Mouse (Mus musculus): Measurements from ENCODE around the gene Slc22a1.
"Not testable (repeated sequence)": the region's sequence is repeated elsewhere in the genome, so short reads cannot be mapped to it uniquely, and the experiment has no call there.

Gene Slc22a1

GRCm38 (mm10) chr17:12684928-12685624 lies 9.4 kb upstream of the Slc22a1 start:
- no peak for DNase-seq (ENCODE audit: low read depth)

GRCm38 (mm10) chr17:12684412-12684811 lies 8.8 kb upstream of the Slc22a1 start:
- DNase-seq (ENCODE audit: low read depth) = no peak

DNA sequence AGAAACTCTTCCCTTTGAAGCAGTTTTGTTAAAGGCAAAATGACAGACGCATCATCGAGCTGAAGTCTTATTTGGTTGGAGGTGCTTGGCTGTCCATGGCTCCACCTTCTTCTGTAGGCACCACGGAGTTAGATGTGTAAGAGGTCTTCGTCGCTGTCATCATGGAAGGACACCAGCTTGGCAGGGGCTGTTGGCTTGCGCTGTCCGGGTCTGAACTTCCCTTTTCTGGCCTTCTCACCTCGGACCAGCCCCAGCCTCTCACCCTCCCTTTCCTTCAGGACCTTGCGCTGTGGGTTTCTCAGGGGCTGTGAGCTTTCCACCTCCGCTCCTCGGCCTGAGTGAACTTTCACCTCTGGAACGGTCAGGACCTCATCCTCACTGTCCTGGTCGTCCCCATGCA lies 8.0 kb upstream of the Slc22a1 start:
- DNase-seq (ENCODE audit: low read depth) = no peak

- no peak for DNase-seq (ENCODE audit: low read depth)
These were observed 2.6 kb upstream of the Slc22a1 start for GRCm38 (mm10) chr17:12678261-12678660.

- no peak for DNase-seq (ENCODE audit: low read depth)
These were observed 1.5 kb upstream of the Slc22a1 start for GRCm38 (mm10) chr17:12677139-12677538.

GRCm38 (mm10) chr17:12674980-12675379 lies 649 bp downstream of the Slc22a1 start:
- DNase-seq (ENCODE audit: low read depth) = not testable (repeated sequence)

DNA sequence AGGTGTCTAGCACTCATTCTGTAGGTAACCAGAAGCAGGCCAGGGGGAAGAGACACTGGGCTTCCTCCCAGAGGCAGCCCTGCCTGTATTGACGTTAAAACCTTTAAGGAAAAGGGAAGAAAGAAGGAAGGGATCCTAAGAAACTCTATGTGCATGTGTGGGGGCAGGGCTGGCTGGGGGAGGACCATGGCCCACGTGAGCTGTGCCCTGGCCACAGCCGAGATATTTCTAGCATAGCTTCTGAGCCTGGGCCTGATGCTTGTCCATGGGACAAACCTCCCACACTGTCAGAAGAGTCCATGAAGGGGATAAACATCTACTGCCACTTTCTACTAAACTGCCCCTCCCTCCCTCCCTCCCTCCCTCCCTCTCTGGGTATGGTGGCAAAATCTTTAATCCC lies 1.8 kb downstream of the Slc22a1 start:
- DNase-seq (ENCODE audit: low read depth) = no peak

DNA sequence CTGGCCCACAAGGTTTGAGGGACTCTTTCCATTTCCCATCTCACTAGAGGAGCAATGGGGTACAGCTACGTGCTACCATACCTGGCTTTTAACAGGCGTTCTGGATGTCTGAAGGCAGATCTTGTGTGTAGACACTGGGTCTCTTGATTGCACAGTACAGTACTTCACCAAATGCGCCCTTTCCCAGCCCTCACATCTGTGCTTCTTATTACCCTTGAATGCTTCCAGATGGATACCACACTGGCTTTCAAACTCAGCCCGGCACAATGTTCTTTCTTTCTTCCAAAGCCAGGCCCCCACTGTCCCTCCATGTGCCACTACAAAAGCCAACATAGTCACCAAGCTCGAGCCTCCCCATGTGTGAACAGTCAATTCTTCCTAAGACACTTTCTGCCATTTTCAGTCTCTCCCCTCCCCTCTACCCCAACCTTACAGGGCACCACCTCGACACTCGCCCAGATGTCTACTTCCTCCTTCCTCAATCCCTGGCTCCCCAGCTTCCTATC lies 3.3 kb downstream of the Slc22a1 start:
- DNase-seq (ENCODE audit: low read depth) = no peak

GRCm38 (mm10) chr17:12671029-12671605 lies 4.5 kb downstream of the Slc22a1 start:
- DNase-seq (ENCODE audit: low read depth) = no peak

DNA sequence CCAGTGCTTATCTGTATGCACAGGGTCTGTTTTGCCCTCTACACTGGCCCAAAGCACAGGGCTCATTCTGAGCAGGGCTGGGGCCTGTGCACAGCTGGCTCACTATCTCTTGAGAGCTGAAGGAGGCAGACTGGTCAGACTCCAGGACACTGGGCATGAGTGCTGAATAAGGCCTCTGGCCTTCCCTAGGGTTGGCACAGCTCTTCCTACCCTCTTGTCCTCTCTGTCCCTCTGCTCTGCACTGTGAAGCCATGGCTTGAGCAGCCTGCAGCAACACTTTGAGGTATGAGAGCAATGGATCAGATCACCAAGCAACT lies 6.3 kb downstream of the Slc22a1 start:
- DNase-seq (ENCODE audit: low read depth) = no peak

DNA sequence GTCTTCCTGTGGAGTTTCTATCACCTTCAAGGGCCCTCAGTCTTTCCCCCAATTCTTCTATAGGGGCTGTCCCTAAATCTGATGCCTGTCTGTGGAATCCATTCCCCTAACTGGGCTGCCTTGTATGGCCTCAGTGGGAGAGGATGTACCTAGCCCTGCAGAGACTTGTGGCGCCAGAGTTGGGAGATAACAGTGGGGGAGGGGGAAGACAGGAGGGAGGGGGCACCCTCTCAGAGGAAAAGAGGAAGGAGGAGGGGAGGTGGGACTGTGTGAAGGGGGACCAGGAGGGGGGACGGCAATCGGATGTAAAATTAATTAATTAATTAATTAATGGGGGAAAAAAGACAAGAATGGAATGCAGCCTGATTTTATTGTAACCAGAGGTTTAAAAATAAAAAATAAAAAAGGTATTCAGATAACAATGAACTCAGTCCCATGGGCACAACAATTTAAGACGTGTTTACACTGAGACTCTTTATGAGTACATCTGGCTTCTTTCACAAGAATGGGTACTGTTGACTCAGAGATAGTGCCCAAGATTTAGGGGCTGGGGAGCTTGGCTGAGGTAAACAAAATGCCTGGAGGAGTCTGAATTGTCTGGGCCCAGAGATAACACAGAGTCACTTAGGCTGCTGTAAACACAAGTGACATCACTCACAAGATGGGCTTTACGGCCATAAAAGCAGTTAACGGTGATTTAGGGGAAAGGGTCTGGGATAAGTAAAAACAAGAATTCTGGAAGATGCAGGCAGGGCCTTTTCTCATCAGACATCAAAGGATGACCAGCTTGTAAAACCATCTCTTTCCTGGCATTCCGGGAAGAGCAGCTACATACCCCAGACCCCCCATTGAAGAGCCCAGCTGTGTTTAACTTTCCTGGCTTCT lies 6.9 kb downstream of the Slc22a1 start:
- DNase-seq (ENCODE audit: low read depth) = no peak

- no peak for DNase-seq (ENCODE audit: low read depth)
These were observed 11.5 kb downstream of the Slc22a1 start for GRCm38 (mm10) chr17:12664156-12664555.

GRCm38 (mm10) chr17:12660572-12661260 lies 14.9 kb downstream of the Slc22a1 start:
- DNase-seq (ENCODE audit: low read depth) = peak; percentile 34

DNA sequence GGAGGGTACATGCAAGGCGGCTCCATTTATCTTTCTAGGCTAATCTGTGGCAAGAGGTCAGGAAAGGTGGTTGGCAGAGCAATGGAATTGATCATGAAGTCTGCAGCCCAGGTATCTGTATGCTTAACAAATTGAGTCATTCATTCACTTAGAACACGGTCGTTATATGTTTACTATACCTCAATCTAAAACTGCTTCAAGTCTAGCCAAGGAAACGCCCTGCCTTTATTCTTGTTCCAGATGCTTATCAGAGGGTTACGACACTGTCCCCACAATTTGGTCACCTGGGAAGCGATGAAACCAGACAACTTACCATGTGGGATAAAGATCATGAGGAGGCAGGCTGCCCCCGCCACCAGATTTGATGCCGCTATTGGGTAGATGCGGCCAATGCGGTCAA lies 16.4 kb downstream of the Slc22a1 start:
- no peak for DNase-seq (ENCODE audit: low read depth)

DNA sequence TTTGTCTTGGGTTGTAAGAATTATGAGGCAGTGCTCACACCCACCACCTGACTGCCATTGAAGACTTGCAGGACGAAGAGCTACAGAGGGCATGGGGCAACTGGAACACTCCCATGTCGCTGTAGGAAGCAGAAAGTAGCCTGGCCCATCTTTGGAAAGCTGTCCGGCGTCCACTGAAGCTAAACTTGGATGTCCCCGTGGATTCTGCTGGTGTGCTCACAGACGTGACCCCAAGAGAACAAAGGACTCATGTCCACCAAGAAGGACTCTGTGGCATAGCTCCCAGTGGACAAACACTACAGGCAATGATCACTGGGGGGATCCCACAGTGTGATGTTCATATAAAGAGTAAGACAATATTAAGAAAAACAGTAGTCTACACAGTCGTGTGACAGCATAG lies 16.8 kb downstream of the Slc22a1 start:
- DNase-seq (ENCODE audit: low read depth) = no peak

DNA sequence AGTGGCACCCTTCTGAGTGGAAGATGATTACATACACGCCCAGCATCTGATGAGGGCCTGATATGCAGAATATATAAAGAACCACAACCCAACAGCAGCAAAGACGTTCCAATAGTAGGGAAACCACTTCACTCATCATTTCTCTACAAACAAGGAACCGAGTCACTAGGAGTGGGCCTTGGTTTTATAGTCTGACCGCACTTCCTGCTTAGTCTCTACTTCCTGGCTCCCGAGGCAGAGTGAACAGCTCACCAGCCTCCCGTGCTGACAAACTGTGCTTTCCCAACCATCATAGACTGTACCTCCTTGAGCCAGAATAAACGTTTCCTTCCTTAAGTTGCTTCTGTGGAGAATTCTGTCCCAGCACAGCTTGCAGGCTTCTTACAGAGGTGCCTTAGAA lies 19.8 kb downstream of the Slc22a1 start:
- peak; percentile 66 for DNase-seq (ENCODE audit: low read depth)

- DNase-seq (ENCODE audit: low read depth) = no peak
These were observed 21.6 kb downstream of the Slc22a1 start for GRCm38 (mm10) chr17:12654061-12654460.

GRCm38 (mm10) chr17:12652604-12653003 lies 23.0 kb downstream of the Slc22a1 start:
- DNase-seq (ENCODE audit: low read depth) = no peak

GRCm38 (mm10) chr17:12645461-12645860 lies 30.2 kb downstream of the Slc22a1 start:
- no peak for DNase-seq (ENCODE audit: low read depth)

DNA sequence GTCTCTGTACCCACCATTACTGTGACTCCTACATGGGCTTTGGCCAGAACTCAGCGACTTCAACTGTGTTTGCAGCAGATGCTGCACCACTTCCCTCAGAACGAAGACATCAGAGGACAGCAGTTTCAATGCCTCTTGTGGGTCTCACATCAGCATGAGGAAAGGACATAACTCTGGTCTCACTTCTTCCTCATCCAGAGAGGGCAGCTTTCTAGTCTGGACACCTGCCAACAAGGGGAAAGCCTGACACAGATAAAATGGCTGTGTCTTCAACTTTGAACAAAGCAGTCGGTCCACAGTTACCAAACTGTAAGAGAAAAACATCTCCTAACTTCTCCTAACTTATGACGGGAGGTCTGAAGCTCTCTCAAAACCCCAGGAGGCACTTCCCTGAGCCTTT lies 34.5 kb downstream of the Slc22a1 start:
- DNase-seq (ENCODE audit: low read depth) = no peak

GRCm38 (mm10) chr17:12639585-12639984 lies 36.0 kb downstream of the Slc22a1 start:
- DNase-seq (ENCODE audit: low read depth) = no peak

GRCm38 (mm10) chr17:12634814-12635213 lies 40.8 kb downstream of the Slc22a1 start:
- DNase-seq (ENCODE audit: low read depth) = no peak

All from 416B (cell line).